In the genomic region with DNA sequence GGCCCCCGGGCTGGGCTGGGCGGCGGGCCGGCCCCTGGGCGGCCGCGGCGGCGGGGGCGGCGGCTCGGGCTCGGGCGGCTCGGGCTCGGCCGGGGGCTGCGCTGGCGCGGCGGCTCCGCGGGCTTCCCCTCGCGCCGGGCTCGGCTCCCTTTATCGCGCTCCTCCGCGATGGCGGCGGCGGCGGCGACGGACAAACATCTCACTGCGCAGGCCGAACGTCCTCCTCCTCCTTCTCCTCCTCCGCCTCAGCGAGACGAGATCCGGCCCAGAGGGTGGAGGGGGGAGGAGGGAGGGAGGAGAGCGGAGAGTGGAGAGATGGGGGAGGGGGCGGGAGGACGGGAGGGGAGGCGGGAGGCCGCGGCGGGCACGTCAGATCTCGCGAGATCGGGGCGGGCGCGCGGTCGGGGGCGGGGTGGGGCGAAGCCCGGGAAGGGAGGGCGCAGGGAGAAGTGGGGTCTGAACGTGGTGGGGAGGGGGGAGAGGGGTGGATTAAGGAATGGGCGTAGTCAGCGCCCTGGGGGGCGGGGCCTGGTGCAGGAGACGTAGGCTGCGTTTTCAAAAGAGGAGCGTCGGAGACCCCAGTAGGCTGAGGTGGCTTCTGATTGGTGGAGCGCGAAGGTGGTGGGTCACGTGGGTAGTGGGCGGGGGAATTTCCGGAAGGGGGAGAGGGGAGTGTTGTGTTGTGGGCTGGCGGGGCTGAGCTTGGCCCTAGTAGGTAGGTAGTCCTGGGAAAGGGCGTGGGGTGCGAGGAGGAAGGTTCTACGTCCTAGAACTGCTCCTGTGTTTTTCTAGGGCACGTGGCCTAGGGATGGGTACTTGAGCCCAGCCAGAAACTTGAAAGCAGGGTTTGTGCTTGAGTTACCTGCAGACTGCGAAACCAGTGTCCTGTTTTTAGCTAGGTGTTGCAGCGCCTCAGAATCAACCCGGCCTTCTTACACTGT, we compare ENCODE assay signal across 8 mouse cellular contexts. TPM values are rescaled to one million over a fixed set of nuclear protein-coding genes. Genes with fewer than 3 reads are reported as not detected.
A peak's percentile ranks its signal among the peaks of the same experiment; 100 is the strongest.
DNase-seq lines count a peak whose midpoint lies in the region; ATAC-seq and TF ChIP-seq lines count a peak whose summit lies in the region.

A gene (minus strand): TSS at position 45 of the 941 bp plus-strand sequence.

- TF ChIP-seq CTCF in heart, adult 2 months (IDR thresholded peaks at IDR 0.05): no peak

- peak; percentile 98 for ATAC-seq in embryonic facial prominence, embryonic 14.5 days (ENCODE audit: low read depth)
- peak; percentile 98 for ATAC-seq in limb, embryonic 13.5 days (ENCODE audit: low FRiP score, low read depth)
- peak; percentile 96 for ATAC-seq in midbrain, embryonic 16.5 days

- intact Hi-C loops in heart, adult 2 months (cut with DNase I): no loop called here

- peak within 1 kb of the TSS; percentile 98 for H3K27ac ChIP-seq in embryonic facial prominence, embryonic 14.5 days (replicated peaks; ENCODE audit: low read depth, low read length)
- peak within 1 kb of the TSS; percentile 91 for H3K27ac ChIP-seq in heart, adult 2 months
- peak within 1 kb of the TSS; percentile 98 for H3K27ac ChIP-seq in limb, embryonic 13.5 days
- peak within 1 kb of the TSS; percentile 98 for H3K27ac ChIP-seq in midbrain, embryonic 16.5 days (ENCODE audit: low read length)

- 0 out of 2 replicates have a peak, but pooled peaks have one; percentile 61 for TF ChIP-seq EP300 in heart, adult 2 months (IDR thresholded peaks at IDR 0.05; ENCODE audit: insufficient read depth, low read depth, low read length)

- H3K4me3 ChIP-seq in embryonic facial prominence, embryonic 14.5 days (ENCODE audit: low read depth, low read length): peak within 1 kb of the TSS; percentile 98
- peak within 1 kb of the TSS; percentile 84 for H3K4me3 ChIP-seq in heart, adult 2 months
- peak within 1 kb of the TSS; percentile 98 for H3K4me3 ChIP-seq in limb, embryonic 13.5 days
- H3K4me3 ChIP-seq in midbrain, embryonic 16.5 days (ENCODE audit: low read depth, low read length): peak within 1 kb of the TSS; percentile 98

- H3K36me3 ChIP-seq in embryonic facial prominence, embryonic 14.5 days (ENCODE audit: control insufficient read depth, insufficient read depth, low read length): no peaks in the 10 kb centered on the region
- peaks cover 17% of the 10 kb centered on the region for H3K36me3 ChIP-seq in heart, adult 2 months (ENCODE audit: control insufficient read depth, insufficient read depth, low read length)
- no peaks in the 10 kb centered on the region for H3K36me3 ChIP-seq in limb, embryonic 13.5 days
- no peaks in the 10 kb centered on the region for H3K36me3 ChIP-seq in midbrain, embryonic 16.5 days (ENCODE audit: control insufficient read depth, insufficient read depth, low read length)

- H3K4me2 ChIP-seq in embryonic facial prominence, embryonic 14.5 days (ENCODE audit: low read depth, low read length): peak within 1 kb of the TSS; percentile 78
- H3K4me2 ChIP-seq in limb, embryonic 13.5 days (replicated peaks): peak within 1 kb of the TSS; percentile 87
- H3K4me2 ChIP-seq in midbrain, embryonic 16.5 days (ENCODE audit: low read length): peak within 1 kb of the TSS; percentile 71

- peaks cover 8% of the 10 kb centered on the region for H3K79me2 ChIP-seq in heart, adult 2 months (replicated peaks; ENCODE audit: control insufficient read depth, insufficient read depth, low read length)

- no peaks in the 10 kb centered on the region for H3K27me3 ChIP-seq in embryonic facial prominence, embryonic 14.5 days (replicated peaks; ENCODE audit: control insufficient read depth, insufficient read depth, low read length)
- H3K27me3 ChIP-seq in heart, adult 2 months (ENCODE audit: control insufficient read depth, insufficient read depth, low read length): no peaks in the 10 kb centered on the region
- H3K27me3 ChIP-seq in limb, embryonic 13.5 days: no peaks in the 10 kb centered on the region
- no peaks in the 10 kb centered on the region for H3K27me3 ChIP-seq in midbrain, embryonic 16.5 days (ENCODE audit: control insufficient read depth, insufficient read depth, low read depth, low read length)

- 2% methylated on average over 32 of the region's 85 CpGs for WGBS in embryonic facial prominence, embryonic 14.5 days
- 3% methylated on average over 78 of the region's 85 CpGs for WGBS in heart, adult 2 months
- 2% methylated on average over 54 of the region's 85 CpGs for WGBS in limb, embryonic 13.5 days
- WGBS in midbrain, embryonic 16.5 days: 2% methylated on average over 56 of the region's 85 CpGs

- peak; percentile 85 for TF ChIP-seq POLR2A in heart, adult 2 months (IDR thresholded peaks at IDR 0.05; ENCODE audit: insufficient read depth, low read depth, low read length)

- peak; percentile 98 for DNase-seq in 3T3-L1 (ENCODE audit: low read depth, low spot score)
- peak; percentile 88 to 91 for DNase-seq in adrenal gland, postnatal 4 days (ENCODE audit: low spot score in 2 of 2)
- peak; percentile 99 for DNase-seq in embryonic facial prominence, embryonic 14.5 days (ENCODE audit: low spot score)
- DNase-seq in heart, adult 2 months: peak; percentile 94
- peak; percentile 95 for DNase-seq in kidney, adult 8-10 months
- peak; percentile 92 to 96 for DNase-seq in spleen, postnatal 10 days (ENCODE audit: low spot score in 2 of 2)

- no peaks in the 10 kb centered on the region for H3K9me3 ChIP-seq in embryonic facial prominence, embryonic 14.5 days (ENCODE audit: control insufficient read depth, low read length)
- H3K9me3 ChIP-seq in limb, embryonic 13.5 days: no peaks in the 10 kb centered on the region
- no peaks in the 10 kb centered on the region for H3K9me3 ChIP-seq in midbrain, embryonic 16.5 days (replicated peaks; ENCODE audit: control insufficient read depth, low read length, poor library complexity, severe bottlenecking)

- peak within 1 kb of the TSS; percentile 98 for H3K9ac ChIP-seq in embryonic facial prominence, embryonic 14.5 days (ENCODE audit: low read depth, low read length)
- H3K9ac ChIP-seq in heart, adult 2 months (ENCODE audit: low read depth, low read length): peak within 1 kb of the TSS; percentile 99
- H3K9ac ChIP-seq in limb, embryonic 13.5 days: peak within 1 kb of the TSS; percentile 99
- peak within 1 kb of the TSS; percentile 97 for H3K9ac ChIP-seq in midbrain, embryonic 16.5 days (ENCODE audit: low read depth, low read length)

- peaks cover 19% of the 10 kb centered on the region for H3K4me1 ChIP-seq in embryonic facial prominence, embryonic 14.5 days (ENCODE audit: control insufficient read depth, insufficient read depth, low read length)
- peaks cover 14% of the 10 kb centered on the region for H3K4me1 ChIP-seq in heart, adult 2 months (ENCODE audit: control insufficient read depth, insufficient read depth, low read length)
- H3K4me1 ChIP-seq in limb, embryonic 13.5 days: peaks cover 19% of the 10 kb centered on the region
- H3K4me1 ChIP-seq in midbrain, embryonic 16.5 days (ENCODE audit: control insufficient read depth, insufficient read depth, low read length): peaks cover 24% of the 10 kb centered on the region

RNA-seq across cellular contexts. Expression of the gene that starts here (rescaled TPM):
- total RNA-seq in adrenal gland, postnatal 4 days (2021): 100 to 1,000 TPM; 113 to 117 TPM
- 57.1 and 63.4 TPM in 2 replicates for polyA plus RNA-seq in embryonic facial prominence, embryonic 14.5 days (2014; fragmentation: Nextera tagmentation; extraction: Ambion mirVana)
- 100 to 1,000 TPM; 115 to 144 TPM for total RNA-seq in heart, adult 2 months (2021)
- 19.4 and 52.7 TPM in 2 replicates for polyA plus RNA-seq in heart, adult 2 months (2012; rRNA removed)
- 37.1 and 39.0 TPM in 2 replicates for polyA plus RNA-seq in limb, embryonic 13.5 days (2015; fragmentation: Nextera tagmentation; extraction: Ambion mirVana)
- polyA plus RNA-seq in midbrain, embryonic 16.5 days (2015; fragmentation: Nextera tagmentation; extraction: Ambion mirVana): 21.6 and 25.9 TPM in 2 replicates

Comparison
In these comparisons a context has a peak if more than half of its experiments do, and no peak if none do; other contexts are left out.
1. Peak in every context shown above with its lines: DNase-seq, ATAC-seq, H3K4me3 ChIP-seq and H3K27ac ChIP-seq.